Mouse (Mus musculus): Measurements from ENCODE around the gene Dgcr2.
A peak's percentile ranks its signal among the peaks of the same experiment; 100 is the strongest.

GRCm38 (mm10) chr16:17928627-17929104 is 30.3 kb upstream of the Dgcr2 start:
- TF ChIP-seq CTCF (IDR thresholded peaks at IDR 0.05; ENCODE audit: insufficient read depth, low read length) (peak; percentile 44), POLR2A (IDR thresholded peaks at IDR 0.05; ENCODE audit: borderline replicate concordance, extremely low read depth, low read depth, low read length) (no peak)
